Mouse (Mus musculus): Measurements from ENCODE around the gene Fgf13. TPM values are rescaled to one million over a fixed set of nuclear protein-coding genes. Genes with fewer than 3 reads are reported as not detected.
A peak's percentile ranks its signal among the peaks of the same experiment; 100 is the strongest.

Gene Fgf13
- polyA plus RNA-seq, 1 experiment from 2014 or later, result 253 TPM

DNA sequence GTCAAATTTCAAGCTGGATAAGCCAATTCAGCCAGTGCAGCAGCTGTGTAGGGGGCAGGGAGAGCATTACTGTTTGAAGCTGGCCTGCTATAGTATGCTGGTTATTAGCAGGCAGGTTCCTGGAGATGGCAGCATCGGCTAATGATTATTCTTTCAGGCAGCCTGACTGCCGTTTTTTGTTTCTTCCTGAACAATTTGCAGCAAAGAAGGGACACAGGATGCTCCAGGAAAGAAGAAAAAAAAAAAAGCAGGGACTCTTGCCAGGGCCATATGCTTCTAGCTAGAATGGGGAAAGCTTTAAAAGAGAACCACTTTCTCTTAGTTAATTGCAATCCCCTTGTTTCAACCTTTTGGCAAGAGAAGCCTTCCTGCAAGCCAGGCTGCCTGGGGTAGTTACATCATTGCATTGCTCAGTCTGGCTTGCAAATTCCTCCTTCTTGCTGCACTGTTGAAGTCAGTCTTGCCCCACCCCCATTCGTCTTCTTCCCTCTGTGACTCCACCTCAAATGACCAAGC lies 388.7 kb downstream of the Fgf13 start:
- Histone ChIP-seq H3K27ac (replicated peaks) (peak overlapping the region; percentile 67), H3K27me3 (no peaks in the 10 kb centered on the region), H3K4me1 (replicated peaks) (peaks cover 11% of the 10 kb centered on the region; the same call in 1 of the 2 replicates), H3K9ac (no peak overlapping the region), H3K36me3 (no peaks in the 10 kb centered on the region), H3K9me3 (no peaks in the 10 kb centered on the region), H3K4me2 (peak overlapping the region; percentile 13; the same call in 1 of the 2 replicates), H3K4me3 (no peak overlapping the region)
- 22% methylated on average over 3 of the region's 3 CpGs for WGBS
- ATAC-seq (ENCODE audit: low read depth), result peak; percentile 90

DNA sequence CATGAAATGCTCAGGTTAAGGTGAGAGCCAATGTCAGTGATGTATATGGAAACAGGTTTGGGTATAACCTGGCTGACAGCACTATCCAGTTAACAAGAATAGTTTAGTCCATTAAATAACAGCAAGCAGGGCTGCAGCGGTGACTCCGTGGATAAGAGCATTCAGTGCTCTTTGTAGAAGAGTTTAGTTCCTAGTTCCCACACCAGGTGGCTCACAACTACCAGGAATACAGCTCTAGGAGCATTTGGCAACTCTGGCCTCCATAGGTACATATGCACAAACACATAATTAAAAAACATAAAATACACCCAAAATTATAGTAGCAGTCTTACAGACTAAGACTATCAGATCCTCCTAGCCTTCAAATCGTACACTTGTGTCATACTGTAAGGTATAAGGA lies 390.2 kb downstream of the Fgf13 start:
- no peaks in the 10 kb centered on the region for H3K27me3 ChIP-seq
- ATAC-seq (ENCODE audit: low read depth), result no peak
- no peak overlapping the region for H3K4me2 ChIP-seq
- no peak overlapping the region for H3K9ac ChIP-seq
- H3K4me3 ChIP-seq, result no peak overlapping the region
- H3K27ac ChIP-seq (replicated peaks), result no peak overlapping the region
- H3K36me3 ChIP-seq, result no peaks in the 10 kb centered on the region
- 70% methylated on average over 3 of the region's 3 CpGs for WGBS
- peaks cover 11% of the 10 kb centered on the region; the same call in 1 of the 2 replicates for H3K4me1 ChIP-seq (replicated peaks)
- H3K9me3 ChIP-seq, result no peaks in the 10 kb centered on the region

- ATAC-seq (ENCODE audit: low read depth), result no peak
- 9% methylated on average over 1 of the region's 1 CpGs for WGBS
- H3K27me3 ChIP-seq, result no peaks in the 10 kb centered on the region
Observed at GRCm38 (mm10) chrX:59172200-59172599, 395.7 kb downstream of the Fgf13 start.

GRCm38 (mm10) chrX:59166763-59167162 lies 401.1 kb downstream of the Fgf13 start:
- Histone ChIP-seq H3K36me3 (no peaks in the 10 kb centered on the region), H3K9me3 (no peaks in the 10 kb centered on the region), H3K9ac (no peak overlapping the region), H3K4me2 (no peak overlapping the region), H3K4me1 (replicated peaks) (no peaks in the 10 kb centered on the region), H3K27ac (replicated peaks) (no peak overlapping the region), H3K4me3 (no peak overlapping the region), H3K27me3 (no peaks in the 10 kb centered on the region)
- 83% methylated on average over 2 of the region's 2 CpGs for WGBS
- ATAC-seq (ENCODE audit: low read depth), result no peak

More at GRCm38 (mm10) chrX:59172200-59172599, 395.7 kb downstream of the Fgf13 start:
- Histone ChIP-seq H3K9me3 (no peaks in the 10 kb centered on the region), H3K4me2 (no peak overlapping the region), H3K36me3 (no peaks in the 10 kb centered on the region), H3K9ac (no peak overlapping the region), H3K27ac (replicated peaks) (no peak overlapping the region), H3K4me1 (replicated peaks) (no peaks in the 10 kb centered on the region), H3K4me3 (no peak overlapping the region)

- H3K9ac ChIP-seq, result no peak overlapping the region
- H3K36me3 ChIP-seq, result no peaks in the 10 kb centered on the region
- H3K9me3 ChIP-seq, result no peaks in the 10 kb centered on the region
- WGBS, result 79% methylated on average over 2 of the region's 2 CpGs
- no peak for ATAC-seq (ENCODE audit: low read depth)
- no peaks in the 10 kb centered on the region for H3K4me1 ChIP-seq (replicated peaks)
- no peak overlapping the region for H3K4me3 ChIP-seq
- no peaks in the 10 kb centered on the region for H3K27me3 ChIP-seq
- no peak overlapping the region for H3K27ac ChIP-seq (replicated peaks)
- H3K4me2 ChIP-seq, result no peak overlapping the region
Observed at GRCm38 (mm10) chrX:59141947-59142346, 425.9 kb downstream of the Fgf13 start.

DNA sequence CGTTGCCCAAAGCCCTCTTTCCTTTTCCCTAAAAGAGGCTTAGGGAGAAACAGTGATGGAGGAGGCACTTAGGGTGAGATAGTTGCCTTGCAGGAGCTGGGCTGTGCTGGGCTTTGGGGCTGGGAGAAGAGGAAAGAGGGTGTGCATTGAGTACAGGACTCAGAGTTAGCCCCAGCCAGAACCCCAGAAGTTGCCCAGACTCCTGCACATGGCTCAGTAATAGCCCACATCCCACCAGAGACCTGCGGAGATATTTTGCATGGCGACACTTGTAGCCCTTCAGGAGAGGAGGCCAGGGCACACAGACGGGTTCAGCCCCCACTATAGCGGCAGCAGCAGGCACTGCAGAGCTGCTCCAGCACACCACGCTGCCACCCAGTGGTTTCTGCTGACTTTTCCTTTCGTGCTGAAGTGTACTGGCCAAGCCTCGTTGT lies 432.9 kb downstream of the Fgf13 start:
- Histone ChIP-seq H3K27ac (replicated peaks) (no peak overlapping the region), H3K4me2 (peak overlapping the region; percentile 69), H3K4me1 (replicated peaks) (peaks cover 7% of the 10 kb centered on the region; the same call in 1 of the 2 replicates), H3K4me3 (peak overlapping the region; percentile 56), H3K9ac (peak overlapping the region; percentile 70; the same call in 1 of the 2 replicates), H3K27me3 (no peaks in the 10 kb centered on the region), H3K9me3 (no peaks in the 10 kb centered on the region), H3K36me3 (no peaks in the 10 kb centered on the region)
- 16% methylated on average over 8 of the region's 8 CpGs for WGBS
- peak; percentile 83 for ATAC-seq (ENCODE audit: low read depth)

DNA sequence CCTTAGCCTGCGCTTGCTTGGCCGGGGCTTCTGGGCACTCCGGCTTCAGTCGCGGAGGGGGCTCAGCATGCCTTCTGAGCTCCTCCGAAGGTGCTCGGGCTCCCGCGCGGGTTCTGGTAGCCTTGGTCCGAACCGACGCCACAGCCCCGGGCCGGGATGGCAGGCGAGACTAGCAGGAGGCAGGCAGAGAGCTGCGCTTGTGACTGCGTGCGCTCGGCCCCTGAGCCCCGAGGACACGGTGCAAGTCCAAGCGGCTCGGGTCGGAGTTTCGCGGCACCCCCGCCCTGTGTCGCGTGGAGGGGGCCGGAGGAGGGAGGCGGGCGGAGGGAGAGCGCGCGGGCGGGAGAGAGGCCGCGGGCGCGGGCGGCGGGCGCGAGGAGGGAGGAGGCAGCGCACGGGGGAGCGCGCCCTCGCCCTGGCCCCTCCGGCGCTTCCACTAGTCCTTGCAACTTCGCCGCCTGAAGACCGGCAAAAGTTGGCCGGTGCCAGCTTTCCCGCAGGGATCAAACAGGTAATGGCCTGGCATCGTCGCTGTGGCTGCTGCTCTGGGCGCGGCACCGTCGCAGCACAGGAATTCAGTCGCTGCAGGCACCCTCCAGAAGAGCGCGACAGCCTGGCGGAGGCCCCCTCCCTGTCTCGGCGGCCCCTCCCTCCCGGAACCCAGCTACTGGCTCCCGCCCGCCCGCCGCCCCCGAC lies 433.6 kb downstream of the Fgf13 start:
- 17% methylated on average over 47 of the region's 75 CpGs for WGBS
- peak overlapping the region; percentile 56 for H3K4me3 ChIP-seq
- peak overlapping the region; percentile 69 for H3K4me2 ChIP-seq
- no peak overlapping the region for H3K27ac ChIP-seq (replicated peaks)
- H3K9ac ChIP-seq, result peak overlapping the region; percentile 70
- peaks cover 7% of the 10 kb centered on the region; the same call in 1 of the 2 replicates for H3K4me1 ChIP-seq (replicated peaks)
- no peaks in the 10 kb centered on the region for H3K9me3 ChIP-seq
- H3K36me3 ChIP-seq, result no peaks in the 10 kb centered on the region
- H3K27me3 ChIP-seq, result no peaks in the 10 kb centered on the region
- ATAC-seq (ENCODE audit: low read depth), result peak; percentile 88

DNA sequence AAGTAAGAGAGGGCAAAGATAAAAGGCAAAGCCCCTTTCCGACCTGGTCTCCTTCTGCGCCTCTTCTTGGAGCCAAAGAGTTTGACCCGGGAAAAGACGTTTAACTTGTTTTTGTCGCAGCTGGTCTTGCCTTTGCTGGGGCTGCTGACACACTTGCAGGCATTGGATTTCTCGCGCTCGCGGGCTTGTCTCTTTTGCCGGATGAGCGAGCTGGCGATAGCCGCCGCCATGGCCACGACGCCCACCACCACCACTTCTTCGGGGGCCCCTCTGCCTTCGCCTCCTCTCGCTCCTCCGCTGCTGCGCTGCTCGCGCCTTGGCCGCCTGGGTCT lies 434.1 kb downstream of the Fgf13 start:
- H3K4me3 ChIP-seq, result peak overlapping the region; percentile 56
- no peaks in the 10 kb centered on the region for H3K36me3 ChIP-seq
- H3K27me3 ChIP-seq, result no peaks in the 10 kb centered on the region
- H3K27ac ChIP-seq (replicated peaks), result no peak overlapping the region
- peak overlapping the region; percentile 69 for H3K4me2 ChIP-seq
- peak overlapping the region; percentile 70 for H3K9ac ChIP-seq
- no peak; the same call in 1 of the 2 replicates for ATAC-seq (ENCODE audit: low read depth)
- WGBS, result 15% methylated on average over 24 of the region's 24 CpGs
- H3K9me3 ChIP-seq, result no peaks in the 10 kb centered on the region
- peaks cover 7% of the 10 kb centered on the region; the same call in 1 of the 2 replicates for H3K4me1 ChIP-seq (replicated peaks)

DNA sequence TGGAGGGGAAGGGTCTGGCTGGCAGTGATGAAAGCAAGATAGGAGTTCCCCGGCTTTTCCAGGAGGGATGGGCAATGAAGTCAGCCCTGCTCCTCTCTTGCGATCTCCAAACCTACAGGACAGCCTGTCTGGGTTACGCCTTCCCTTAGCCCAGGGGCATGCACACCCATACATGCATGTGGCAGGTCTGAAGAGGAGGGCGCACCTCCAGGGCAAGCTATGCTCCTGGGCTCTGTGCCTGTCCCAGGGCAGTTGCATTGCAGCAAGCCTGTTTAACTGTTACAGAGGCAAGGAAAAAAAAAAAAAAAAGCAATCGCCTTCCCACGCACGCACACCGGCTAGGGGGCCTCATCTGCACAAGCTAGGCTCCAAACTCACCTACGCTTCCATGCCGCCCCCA lies 434.5 kb downstream of the Fgf13 start:
- peaks cover 7% of the 10 kb centered on the region; the same call in 1 of the 2 replicates for H3K4me1 ChIP-seq (replicated peaks)
- 0 out of 2 replicates have a peak, but pooled peaks have one; percentile 38 for ATAC-seq (ENCODE audit: low read depth)
- H3K27me3 ChIP-seq, result no peaks in the 10 kb centered on the region
- peak overlapping the region; percentile 70 for H3K9ac ChIP-seq
- WGBS, result 22% methylated on average over 10 of the region's 10 CpGs
- no peaks in the 10 kb centered on the region for H3K36me3 ChIP-seq
- no peaks in the 10 kb centered on the region for H3K9me3 ChIP-seq
- peak overlapping the region; percentile 56 for H3K4me3 ChIP-seq
- no peak overlapping the region for H3K27ac ChIP-seq (replicated peaks)
- H3K4me2 ChIP-seq, result peak overlapping the region; percentile 69

DNA sequence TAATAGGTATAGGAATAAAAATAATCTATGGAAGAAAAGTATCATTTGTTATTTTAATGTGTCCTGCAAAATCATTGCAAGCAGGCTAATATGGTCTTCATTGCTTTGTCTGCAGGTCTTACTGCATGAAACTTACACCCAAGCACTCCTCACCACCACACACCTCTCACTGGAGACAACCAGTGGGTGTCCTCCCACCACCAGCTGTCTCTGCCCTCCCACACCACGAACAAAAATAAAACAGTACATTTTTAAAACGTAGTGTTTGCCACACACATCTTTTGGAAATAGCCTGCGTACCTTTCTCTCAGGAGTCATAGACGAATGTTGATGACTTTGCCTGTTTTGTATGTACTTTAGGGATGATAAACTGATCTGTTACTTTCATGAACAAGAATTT lies 441.2 kb downstream of the Fgf13 start:
- ATAC-seq (ENCODE audit: low read depth), result no peak
- Histone ChIP-seq H3K9ac (no peak overlapping the region), H3K4me3 (no peak overlapping the region), H3K4me1 (replicated peaks) (no peaks in the 10 kb centered on the region), H3K27me3 (no peaks in the 10 kb centered on the region), H3K36me3 (no peaks in the 10 kb centered on the region), H3K4me2 (no peak overlapping the region), H3K9me3 (no peaks in the 10 kb centered on the region), H3K27ac (replicated peaks) (no peak overlapping the region)
- WGBS, result 79% methylated on average over 4 of the region's 4 CpGs

DNA sequence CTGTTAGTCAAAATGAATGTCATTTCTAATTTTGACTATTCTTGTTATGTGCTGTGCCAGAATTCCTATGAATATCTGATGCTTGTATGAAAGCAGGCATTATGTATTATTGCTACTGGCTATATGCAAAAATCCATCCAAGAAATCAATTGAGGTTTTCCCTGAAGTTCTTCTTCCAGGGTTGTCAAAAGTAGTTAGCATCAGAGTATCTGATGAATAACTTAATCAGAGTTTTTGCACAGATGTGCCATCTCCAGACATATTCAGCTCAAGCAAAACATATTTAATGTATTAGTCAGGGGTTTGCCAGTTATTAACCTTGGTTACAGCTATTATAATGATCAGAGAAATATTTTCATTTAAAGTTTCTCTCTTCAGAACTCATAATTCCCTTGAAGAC lies 454.7 kb downstream of the Fgf13 start:
- no peak overlapping the region for H3K4me3 ChIP-seq
- H3K4me2 ChIP-seq, result no peak overlapping the region
- H3K27me3 ChIP-seq, result no peaks in the 10 kb centered on the region
- no peaks in the 10 kb centered on the region for H3K9me3 ChIP-seq
- H3K4me1 ChIP-seq (replicated peaks), result no peaks in the 10 kb centered on the region
- no peak overlapping the region for H3K9ac ChIP-seq
- H3K36me3 ChIP-seq, result no peaks in the 10 kb centered on the region
- no peak overlapping the region for H3K27ac ChIP-seq (replicated peaks)
- ATAC-seq (ENCODE audit: low read depth), result no peak

GRCm38 (mm10) chrX:59085928-59086327 lies 481.9 kb downstream of the Fgf13 start:
- Histone ChIP-seq H3K27me3 (no peaks in the 10 kb centered on the region), H3K9ac (no peak overlapping the region), H3K4me1 (replicated peaks) (no peaks in the 10 kb centered on the region), H3K27ac (replicated peaks) (no peak overlapping the region), H3K4me2 (no peak overlapping the region), H3K36me3 (no peaks in the 10 kb centered on the region), H3K9me3 (no peaks in the 10 kb centered on the region), H3K4me3 (no peak overlapping the region)
- ATAC-seq (ENCODE audit: low read depth), result no peak
- WGBS, result 95% methylated on average over 3 of the region's 3 CpGs

DNA sequence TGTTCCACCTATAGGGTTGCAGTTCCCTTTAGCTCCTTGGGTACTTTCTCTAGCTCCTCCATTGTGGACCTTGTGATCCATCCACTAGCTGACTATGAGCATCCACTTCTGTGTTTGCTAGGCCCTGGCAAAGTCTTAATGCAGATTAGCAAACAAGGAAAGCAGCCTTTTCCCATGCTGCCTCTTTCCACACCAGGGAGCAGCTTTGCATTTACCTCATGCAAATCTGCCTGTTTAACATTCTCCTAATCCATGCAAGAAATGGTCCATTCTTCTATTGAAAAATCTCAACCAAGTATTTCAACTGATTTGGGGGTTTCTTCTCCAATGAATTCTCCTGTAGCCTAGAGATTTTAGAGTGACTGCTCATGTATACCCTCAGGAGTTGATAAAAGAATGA lies 487.4 kb downstream of the Fgf13 start:
- Histone ChIP-seq H3K4me2 (no peak overlapping the region), H3K4me1 (replicated peaks) (no peaks in the 10 kb centered on the region), H3K9ac (no peak overlapping the region), H3K27ac (replicated peaks) (no peak overlapping the region), H3K4me3 (no peak overlapping the region), H3K9me3 (no peaks in the 10 kb centered on the region), H3K27me3 (no peaks in the 10 kb centered on the region), H3K36me3 (no peaks in the 10 kb centered on the region)
- ATAC-seq (ENCODE audit: low read depth), result no peak

Measured in neural tube, embryonic 13.5 days (tissue).